Mouse (Mus musculus) limb, embryonic 13.5 days (tissue): ENCODE results near the gene Golga1. TPM values are rescaled to one million over a fixed set of nuclear protein-coding genes. Genes with fewer than 3 reads are reported as not detected.

Source experiments
- ATAC-seq: fragments of 200-750 bp; cut with Nextera tagmentation; 2 replicates; pipeline ENCODE4 v1.8.0; 2017; ENCODE audit warnings: low read depth, moderate number of reproducible peaks, moderate TSS enrichment; ENCODE audit not compliant: low FRiP score
- H3K27ac ChIP-seq: fragments of 300-500 bp; sonication (generic); 2 replicates; pipeline ENCODE4 v1.5.1; 2015; ENCODE audit warnings: inconsistent platforms, mild to moderate bottlenecking, moderate library complexity
- H3K27me3 ChIP-seq: fragments of 300-500 bp; sonication (generic); 2 replicates; pipeline ENCODE4 v1.6.1; 2015; ENCODE audit warnings: mild to moderate bottlenecking, inconsistent platforms
- H3K36me3 ChIP-seq: fragments of 300-500 bp; sonication (generic); 2 replicates; pipeline ENCODE4 v1.6.1; 2015; ENCODE audit warnings: inconsistent platforms, mild to moderate bottlenecking, moderate library complexity
- H3K4me1 ChIP-seq: fragments of 300-500 bp; sonication (generic); 2 replicates; pipeline ENCODE4 v1.6.1; 2015; ENCODE audit warnings: inconsistent platforms
- H3K4me2 ChIP-seq: fragments of 300-500 bp; sonication (generic); replicated peaks from 2 replicates; pipeline ENCODE4 v1.6.1; 2015; ENCODE audit warnings: inconsistent platforms, mild to moderate bottlenecking, moderate library complexity
- H3K4me3 ChIP-seq: fragments of 300-500 bp; sonication (generic); 2 replicates; pipeline ENCODE4 v1.5.1; 2015; ENCODE audit warnings: moderate library complexity, mild to moderate bottlenecking, inconsistent platforms
- H3K9ac ChIP-seq: fragments of 300-500 bp; sonication (generic); 2 replicates; pipeline ENCODE4 v1.6.1; 2015; ENCODE audit warnings: mild to moderate bottlenecking, inconsistent platforms
- H3K9me3 ChIP-seq: fragments of 300-500 bp; sonication (generic); 2 replicates; pipeline ENCODE4 v1.6.1; 2016; ENCODE audit warnings: inconsistent platforms
- WGBS: fragments of 180-500 bp; shearing (Covaris S2); methylation state at CpG from one replicate; pipeline ENCODE4 v1.1.7; 2015; 5-methylcytosine and 5-hydroxymethylcytosine counted together
- polyA plus RNA-seq: library from polyadenylated mRNA; unstranded; fragments of >200 nt; fragmentation: Nextera tagmentation; extraction: Ambion mirVana; gene quantifications from 2 replicates; pipeline ENCODE4 v1.2.1, GENCODE M21; 2015

The Golga1 gene
- polyA plus RNA-seq, 1 experiment from 2014 or later: 31.0 TPM

DNA sequence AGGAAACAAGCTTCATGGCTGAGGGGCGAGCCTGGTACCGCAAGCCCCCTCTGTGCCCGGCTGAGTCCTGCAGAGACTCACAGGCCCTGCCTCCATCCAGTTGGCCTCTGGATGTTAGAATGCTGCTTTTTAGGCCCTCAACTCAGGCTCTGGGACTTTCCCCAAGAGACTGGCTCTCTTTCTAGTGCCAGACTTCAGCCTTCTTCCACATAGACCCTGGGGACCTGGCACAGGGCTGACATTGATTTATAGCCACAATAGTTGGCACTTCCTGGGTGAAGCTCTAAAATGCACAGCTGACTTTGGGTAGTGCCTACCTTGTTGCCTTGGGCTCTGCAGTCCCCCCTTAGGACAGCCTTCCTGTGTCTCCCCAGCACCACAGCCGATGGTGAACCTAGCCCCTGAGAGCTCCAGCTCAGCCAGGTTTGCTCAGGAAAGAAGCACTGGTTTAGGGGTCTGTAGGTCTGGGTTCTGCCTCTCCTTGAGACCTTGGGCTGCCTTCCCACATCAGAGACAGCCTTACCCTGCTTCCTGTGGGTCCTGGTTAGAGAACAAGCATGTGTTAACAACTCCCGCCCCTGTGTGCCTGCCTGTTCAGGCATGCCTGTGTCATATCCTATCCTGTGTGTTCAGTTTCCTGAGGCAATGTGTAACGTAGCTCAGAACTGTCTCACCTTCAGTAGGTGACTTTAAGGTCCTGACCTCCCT, 77.4 kb downstream of the Golga1 start:
- no peak for ATAC-seq

DNA sequence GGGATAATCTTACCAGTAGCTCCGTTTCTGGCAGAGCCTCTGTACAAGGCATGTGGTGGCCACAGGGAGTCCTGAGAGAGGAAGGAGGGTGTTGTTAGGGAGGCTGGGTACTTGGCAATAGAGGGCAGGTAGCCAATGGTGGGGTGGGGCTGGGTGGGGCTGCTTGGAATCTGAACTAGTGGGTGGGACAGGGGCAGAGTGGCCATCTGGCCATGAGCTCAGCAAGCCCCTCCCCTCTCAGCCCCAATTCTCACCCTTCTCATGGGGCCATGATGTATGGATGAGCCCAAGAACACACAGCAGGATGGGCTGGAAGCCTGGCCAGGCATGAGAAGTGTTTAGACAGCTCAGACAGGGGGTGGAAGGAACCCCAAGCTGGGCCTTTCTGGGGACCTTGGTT, 78.0 kb downstream of the Golga1 start:
- H3K27ac ChIP-seq: 0 out of 2 replicates have a peak overlapping the region, but pooled peaks have one; percentile 22

More for the DNA sequence above, 77.4 kb downstream of the Golga1 start:
- H3K4me3 ChIP-seq: no peak overlapping the region
- H3K4me1 ChIP-seq: peaks cover 5% of the 10 kb centered on the region; the same call in 1 of the 2 replicates
- H3K9ac ChIP-seq: no peak overlapping the region
- 68% methylated on average over 6 of the region's 6 CpGs for WGBS
- H3K9me3 ChIP-seq: 0 out of 2 replicates have a peak, but pooled peaks cover 5% of the 10 kb centered on the region
- no peak overlapping the region for H3K4me2 ChIP-seq
- H3K27ac ChIP-seq: 0 out of 2 replicates have a peak overlapping the region, but pooled peaks have one; percentile 22
- no peaks in the 10 kb centered on the region for H3K27me3 ChIP-seq
- H3K36me3 ChIP-seq: no peaks in the 10 kb centered on the region

DNA sequence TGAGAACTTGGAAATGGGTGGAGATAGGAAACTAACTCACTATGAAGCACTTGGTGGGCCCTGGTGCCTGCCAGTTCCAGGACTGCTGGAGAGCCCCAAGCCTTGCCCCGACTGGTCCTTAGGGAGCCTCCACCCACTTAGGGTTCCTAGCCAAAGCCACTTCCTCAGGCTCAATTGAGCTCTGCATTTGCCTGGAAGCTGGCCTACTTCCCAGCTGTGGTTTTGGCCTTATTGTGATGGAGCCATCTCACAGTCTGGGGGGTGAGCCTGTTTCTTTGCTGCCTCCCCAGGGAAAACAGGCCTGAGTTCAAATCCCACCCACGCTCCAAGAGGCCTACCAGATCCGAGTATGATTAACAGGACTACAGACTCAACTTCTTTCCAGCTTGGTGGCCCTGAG, 78.8 kb downstream of the Golga1 start:
- 0 out of 2 replicates have a peak, but pooled peaks cover 5% of the 10 kb centered on the region for H3K9me3 ChIP-seq
- no peak overlapping the region for H3K4me2 ChIP-seq
- 80% methylated on average over 3 of the region's 3 CpGs for WGBS

More for the DNA sequence above, 78.0 kb downstream of the Golga1 start:
- Histone ChIP-seq H3K27me3 (no peaks in the 10 kb centered on the region), H3K4me3 (no peak overlapping the region), H3K4me1 (peaks cover 5% of the 10 kb centered on the region; the same call in 1 of the 2 replicates), H3K4me2 (no peak overlapping the region), H3K9ac (no peak overlapping the region), H3K36me3 (no peaks in the 10 kb centered on the region), H3K9me3 (0 out of 2 replicates have a peak, but pooled peaks cover 5% of the 10 kb centered on the region)
- 0 out of 2 replicates have a peak, but pooled peaks have one; percentile 25 for ATAC-seq
- WGBS: 69% methylated on average over 1 of the region's 1 CpGs

DNA sequence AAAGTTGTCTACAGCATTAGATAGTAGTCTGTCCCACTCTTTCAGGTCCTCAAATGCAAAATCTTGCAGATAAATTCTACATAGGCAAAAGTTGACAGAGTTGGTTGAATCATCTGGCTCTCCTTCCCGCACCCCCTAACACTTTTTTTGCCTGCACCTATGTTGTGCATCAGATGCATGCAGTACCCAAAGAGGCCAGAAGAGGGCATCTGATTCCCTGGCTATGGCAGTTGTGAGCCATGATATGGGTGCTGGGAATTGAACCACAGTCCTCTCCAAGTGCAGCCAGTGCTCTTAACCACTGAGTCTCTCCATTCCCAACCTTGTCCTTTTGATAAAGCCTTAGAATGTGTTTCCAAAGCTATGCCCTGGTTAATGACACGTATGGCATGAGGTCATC, 81.9 kb downstream of the Golga1 start:
- Histone ChIP-seq H3K36me3 (no peaks in the 10 kb centered on the region), H3K27ac (no peak overlapping the region), H3K27me3 (no peaks in the 10 kb centered on the region), H3K9me3 (0 out of 2 replicates have a peak, but pooled peaks cover 5% of the 10 kb centered on the region), H3K4me1 (peaks cover 5% of the 10 kb centered on the region; the same call in 1 of the 2 replicates), H3K9ac (no peak overlapping the region), H3K4me3 (no peak overlapping the region), H3K4me2 (no peak overlapping the region)
- no peak for ATAC-seq
- WGBS: 95% methylated on average over 2 of the region's 2 CpGs

More for the DNA sequence above, 78.8 kb downstream of the Golga1 start:
- H3K27me3 ChIP-seq: no peaks in the 10 kb centered on the region
- peaks cover 5% of the 10 kb centered on the region; the same call in 1 of the 2 replicates for H3K4me1 ChIP-seq
- no peak overlapping the region for H3K4me3 ChIP-seq
- no peak for ATAC-seq
- H3K36me3 ChIP-seq: no peaks in the 10 kb centered on the region
- no peak overlapping the region for H3K9ac ChIP-seq
- H3K27ac ChIP-seq: no peak overlapping the region

DNA sequence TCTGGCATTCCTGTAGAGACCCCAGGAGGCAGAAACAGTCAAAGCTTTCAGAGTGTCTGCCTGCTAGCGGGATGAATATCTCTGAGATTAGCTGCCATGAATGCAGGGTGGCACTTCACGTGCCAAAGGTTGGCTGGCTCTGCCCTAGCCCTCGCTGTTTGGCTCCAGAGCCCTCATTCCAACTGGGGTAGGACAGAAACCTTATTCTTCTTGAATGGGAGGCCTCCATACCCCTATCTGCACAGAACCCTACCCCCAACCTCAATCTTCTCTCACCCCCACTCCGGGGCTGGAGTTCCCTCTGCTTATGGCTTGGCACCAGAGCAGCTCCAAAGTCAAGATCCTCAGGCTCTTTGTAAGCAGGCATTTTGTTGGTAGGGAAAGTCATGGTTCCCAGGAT, 87.5 kb downstream of the Golga1 start:
- H3K27me3 ChIP-seq: no peaks in the 10 kb centered on the region
- ATAC-seq: no peak
- WGBS: 69% methylated on average over 4 of the region's 4 CpGs
- H3K4me2 ChIP-seq: no peak overlapping the region
- no peak overlapping the region for H3K27ac ChIP-seq
- H3K9me3 ChIP-seq: no peaks in the 10 kb centered on the region
- no peaks in the 10 kb centered on the region for H3K36me3 ChIP-seq
- no peaks in the 10 kb centered on the region for H3K4me1 ChIP-seq
- no peak overlapping the region for H3K9ac ChIP-seq
- no peak overlapping the region for H3K4me3 ChIP-seq

DNA sequence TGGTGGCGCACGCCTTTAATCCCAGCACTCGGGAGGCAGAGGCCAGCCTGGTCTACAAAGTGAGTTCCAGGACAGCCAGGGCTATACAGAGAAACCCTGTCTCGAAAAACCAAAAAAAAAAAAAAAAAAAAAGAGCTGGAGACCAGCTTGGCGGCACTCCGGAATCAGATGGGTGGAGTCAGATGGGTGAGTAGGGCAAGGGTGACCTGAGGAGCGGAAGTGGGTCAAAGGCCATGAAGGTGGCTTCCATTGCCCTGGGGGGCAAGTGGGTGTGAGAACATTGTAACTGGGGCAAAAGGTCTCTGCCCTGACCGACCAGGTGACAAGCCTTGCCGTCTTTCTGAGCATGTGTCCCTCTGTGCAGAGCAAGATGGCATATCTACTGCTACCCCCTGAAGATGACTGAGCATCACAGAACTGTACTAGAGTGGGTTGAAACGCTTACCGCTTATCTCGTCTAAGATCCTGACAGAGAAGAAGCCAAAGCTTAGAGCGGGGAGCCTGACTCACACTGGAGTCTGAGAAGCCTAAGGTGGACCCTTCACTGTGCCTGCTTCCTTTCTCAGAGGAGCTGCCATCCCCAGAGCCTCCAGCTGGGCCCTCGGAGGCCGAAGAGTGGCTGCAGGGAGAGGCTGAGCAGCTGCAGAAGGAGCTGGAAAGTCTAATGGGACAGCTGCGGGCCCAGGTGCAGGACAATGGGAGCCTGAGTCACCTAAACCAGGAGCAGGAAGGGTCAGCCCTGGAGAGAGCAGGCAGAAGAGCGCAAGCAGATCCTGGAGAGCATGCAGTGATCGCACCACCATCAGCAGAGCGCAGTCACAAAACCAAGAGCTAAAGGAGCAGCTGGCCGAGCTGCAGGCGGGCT, 89.2 kb downstream of the Golga1 start:
- H3K4me3 ChIP-seq: no peak overlapping the region
- no peaks in the 10 kb centered on the region for H3K27me3 ChIP-seq
- no peaks in the 10 kb centered on the region for H3K4me1 ChIP-seq
- WGBS: 80% methylated on average over 21 of the region's 21 CpGs
- H3K9me3 ChIP-seq: no peaks in the 10 kb centered on the region
- no peaks in the 10 kb centered on the region for H3K36me3 ChIP-seq
- no peak for ATAC-seq
- H3K9ac ChIP-seq: no peak overlapping the region
- H3K27ac ChIP-seq: no peak overlapping the region
- H3K4me2 ChIP-seq: no peak overlapping the region

DNA sequence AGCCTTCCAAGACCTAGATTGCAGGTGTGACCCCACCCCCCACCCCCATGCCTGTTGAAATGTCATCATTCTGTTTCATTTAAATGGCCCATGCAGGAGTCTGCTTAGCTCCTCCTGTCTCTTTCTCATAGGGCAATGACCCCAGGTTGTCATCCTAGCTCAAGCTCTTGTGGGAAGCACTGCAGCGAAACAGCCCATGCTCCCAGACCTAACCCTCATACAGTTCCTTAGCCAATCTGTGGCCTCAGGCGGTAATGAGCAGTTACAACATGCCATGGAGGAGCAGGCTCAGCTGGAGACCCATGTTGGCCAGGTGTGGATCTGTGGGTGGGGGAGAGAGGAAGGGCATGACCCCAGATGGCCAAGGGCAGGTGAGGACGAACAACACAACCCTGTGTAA, 90.2 kb downstream of the Golga1 start:
- no peak for ATAC-seq
- Histone ChIP-seq H3K27ac (no peak overlapping the region), H3K27me3 (no peaks in the 10 kb centered on the region), H3K4me3 (no peak overlapping the region), H3K9ac (no peak overlapping the region), H3K4me2 (no peak overlapping the region), H3K4me1 (no peaks in the 10 kb centered on the region), H3K36me3 (no peaks in the 10 kb centered on the region), H3K9me3 (no peaks in the 10 kb centered on the region)
- 61% methylated on average over 3 of the region's 3 CpGs for WGBS

DNA sequence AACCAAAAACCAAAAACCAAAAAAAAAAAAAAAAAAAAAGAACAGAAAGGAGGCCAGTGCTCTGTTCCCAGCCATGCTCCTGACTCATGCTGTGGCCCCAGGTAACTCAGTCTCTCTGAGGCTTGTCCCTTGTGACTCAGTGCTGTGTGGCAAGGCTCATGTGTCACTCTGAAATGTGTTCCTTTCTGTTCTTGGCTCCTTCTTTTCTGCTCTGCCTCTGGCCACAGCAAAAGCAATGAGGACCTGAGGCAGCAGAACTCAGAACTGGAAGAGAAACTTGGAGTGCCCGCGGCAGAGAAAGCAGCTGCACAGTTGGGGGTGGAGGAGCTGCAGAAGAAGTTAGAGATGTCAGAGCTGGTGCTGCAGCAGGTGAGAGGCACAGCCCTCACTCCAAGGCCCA, 91.2 kb downstream of the Golga1 start:
- Histone ChIP-seq H3K36me3 (no peaks in the 10 kb centered on the region), H3K4me1 (no peaks in the 10 kb centered on the region), H3K27ac (no peak overlapping the region), H3K9ac (no peak overlapping the region), H3K9me3 (no peaks in the 10 kb centered on the region), H3K4me3 (no peak overlapping the region), H3K27me3 (no peaks in the 10 kb centered on the region), H3K4me2 (no peak overlapping the region)
- WGBS: 44% methylated on average over 2 of the region's 2 CpGs
- no peak for ATAC-seq

DNA sequence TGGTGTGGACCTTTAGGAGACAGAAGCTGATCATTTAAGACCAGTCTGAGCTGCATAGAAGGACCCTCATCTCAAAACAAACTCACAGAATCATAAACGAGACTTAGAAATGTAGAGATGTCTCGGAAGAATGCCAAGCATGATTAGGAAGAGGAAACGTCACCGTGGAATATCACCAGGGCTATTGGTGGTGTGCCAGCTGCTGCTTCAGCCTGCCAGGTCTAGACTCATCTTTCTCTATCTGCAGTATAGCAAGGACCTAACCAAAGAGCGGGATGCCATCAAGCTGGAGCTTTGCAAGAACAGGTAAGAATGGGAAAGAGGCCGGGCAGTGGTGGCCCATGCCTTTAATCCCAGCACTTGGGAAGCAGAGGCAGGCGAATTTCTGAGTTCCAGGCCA, 91.6 kb downstream of the Golga1 start:
- H3K27me3 ChIP-seq: no peaks in the 10 kb centered on the region
- no peaks in the 10 kb centered on the region for H3K9me3 ChIP-seq
- H3K36me3 ChIP-seq: no peaks in the 10 kb centered on the region
- no peak for ATAC-seq
- H3K9ac ChIP-seq: no peak overlapping the region
- H3K4me2 ChIP-seq: no peak overlapping the region
- H3K4me1 ChIP-seq: no peaks in the 10 kb centered on the region
- WGBS: 81% methylated on average over 7 of the region's 7 CpGs
- no peak overlapping the region for H3K27ac ChIP-seq
- no peak overlapping the region for H3K4me3 ChIP-seq

DNA sequence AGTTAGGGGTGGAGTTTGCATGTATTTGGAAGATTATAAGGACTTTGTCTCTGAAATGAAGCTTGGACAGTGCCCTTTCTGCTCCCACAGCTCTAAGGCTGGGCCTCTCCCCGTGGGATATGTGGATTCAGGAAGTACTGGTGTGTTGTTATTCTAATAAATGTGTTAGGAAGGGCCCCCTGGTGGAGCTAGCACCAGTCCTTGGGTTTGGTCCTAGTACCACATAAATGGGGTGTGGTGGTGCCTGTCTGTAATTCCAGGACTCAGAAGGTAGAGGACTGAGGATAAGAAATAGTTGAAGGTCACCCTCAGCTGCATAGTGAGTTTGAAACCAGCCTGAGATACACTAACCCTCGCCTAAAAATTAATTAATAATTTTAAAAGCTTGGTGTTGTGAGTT, 92.1 kb downstream of the Golga1 start:
- no peak overlapping the region for H3K4me2 ChIP-seq

DNA sequence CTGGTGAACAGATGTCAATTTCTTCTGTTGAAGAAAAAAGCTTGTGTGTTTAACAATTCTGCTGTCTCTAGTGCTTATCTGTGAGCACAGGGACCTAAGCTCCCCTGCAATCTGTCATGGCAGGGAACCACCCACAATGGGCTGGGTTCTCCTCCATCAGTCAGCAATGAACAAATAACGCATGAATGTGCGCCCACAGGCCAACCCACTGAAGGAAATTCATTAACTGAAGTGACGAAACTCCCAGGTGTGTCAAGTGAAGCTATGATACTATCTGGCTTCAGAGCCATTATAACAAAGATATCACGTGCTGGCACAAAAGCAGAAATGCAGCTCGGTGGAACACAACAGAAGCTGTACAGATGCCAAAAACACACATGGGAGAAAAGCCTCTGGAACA, 95.3 kb downstream of the Golga1 start:
- Histone ChIP-seq H3K36me3 (no peaks in the 10 kb centered on the region), H3K9me3 (no peaks in the 10 kb centered on the region), H3K4me3 (no peak overlapping the region), H3K27ac (no peak overlapping the region), H3K27me3 (no peaks in the 10 kb centered on the region), H3K4me2 (no peak overlapping the region), H3K9ac (no peak overlapping the region), H3K4me1 (no peaks in the 10 kb centered on the region)
- no peak for ATAC-seq
- WGBS: 79% methylated on average over 5 of the region's 5 CpGs

More for the DNA sequence above, 92.1 kb downstream of the Golga1 start:
- WGBS: 35% methylated on average over 2 of the region's 2 CpGs
- no peak overlapping the region for H3K27ac ChIP-seq
- ATAC-seq: no peak
- H3K36me3 ChIP-seq: no peaks in the 10 kb centered on the region
- no peaks in the 10 kb centered on the region for H3K27me3 ChIP-seq
- no peak overlapping the region for H3K4me3 ChIP-seq
- no peak overlapping the region for H3K9ac ChIP-seq
- H3K9me3 ChIP-seq: no peaks in the 10 kb centered on the region
- no peaks in the 10 kb centered on the region for H3K4me1 ChIP-seq

DNA sequence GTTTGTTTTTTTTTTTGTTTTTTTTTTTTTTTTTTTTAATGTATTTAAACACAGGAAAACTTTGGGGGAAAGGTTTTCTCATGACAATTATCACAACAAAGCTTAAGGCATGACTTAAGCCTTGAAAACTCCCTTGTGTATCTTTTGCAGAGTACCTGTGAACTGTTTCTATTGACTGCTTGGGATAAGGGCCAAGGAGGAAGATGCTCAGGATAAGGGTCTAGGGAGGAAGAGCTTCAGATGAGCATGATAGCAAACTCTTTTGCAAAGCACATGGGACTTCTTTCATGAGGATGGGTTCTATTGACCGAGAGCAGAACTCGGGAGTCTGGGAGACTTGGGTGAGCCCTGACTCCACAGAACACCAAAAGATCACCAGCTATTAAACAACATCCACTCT, 95.7 kb downstream of the Golga1 start:
- H3K27me3 ChIP-seq: no peaks in the 10 kb centered on the region
- no peak for ATAC-seq
- WGBS: 98% methylated on average over 2 of the region's 2 CpGs

More for the DNA sequence above, 95.7 kb downstream of the Golga1 start:
- H3K36me3 ChIP-seq: no peaks in the 10 kb centered on the region
- H3K4me3 ChIP-seq: no peak overlapping the region
- H3K27ac ChIP-seq: no peak overlapping the region
- no peaks in the 10 kb centered on the region for H3K4me1 ChIP-seq
- no peak overlapping the region for H3K9ac ChIP-seq
- H3K4me2 ChIP-seq: no peak overlapping the region
- H3K9me3 ChIP-seq: no peaks in the 10 kb centered on the region
